Mouse (Mus musculus): ENCODE measurements around the gene Srrt. TPM values are rescaled to one million over a fixed set of nuclear protein-coding genes. Genes with fewer than 3 reads are reported as not detected.

The Srrt gene
- total RNA-seq, 4 experiments from 2014 or later, result 145 to 244 (median 187) TPM

DNA sequence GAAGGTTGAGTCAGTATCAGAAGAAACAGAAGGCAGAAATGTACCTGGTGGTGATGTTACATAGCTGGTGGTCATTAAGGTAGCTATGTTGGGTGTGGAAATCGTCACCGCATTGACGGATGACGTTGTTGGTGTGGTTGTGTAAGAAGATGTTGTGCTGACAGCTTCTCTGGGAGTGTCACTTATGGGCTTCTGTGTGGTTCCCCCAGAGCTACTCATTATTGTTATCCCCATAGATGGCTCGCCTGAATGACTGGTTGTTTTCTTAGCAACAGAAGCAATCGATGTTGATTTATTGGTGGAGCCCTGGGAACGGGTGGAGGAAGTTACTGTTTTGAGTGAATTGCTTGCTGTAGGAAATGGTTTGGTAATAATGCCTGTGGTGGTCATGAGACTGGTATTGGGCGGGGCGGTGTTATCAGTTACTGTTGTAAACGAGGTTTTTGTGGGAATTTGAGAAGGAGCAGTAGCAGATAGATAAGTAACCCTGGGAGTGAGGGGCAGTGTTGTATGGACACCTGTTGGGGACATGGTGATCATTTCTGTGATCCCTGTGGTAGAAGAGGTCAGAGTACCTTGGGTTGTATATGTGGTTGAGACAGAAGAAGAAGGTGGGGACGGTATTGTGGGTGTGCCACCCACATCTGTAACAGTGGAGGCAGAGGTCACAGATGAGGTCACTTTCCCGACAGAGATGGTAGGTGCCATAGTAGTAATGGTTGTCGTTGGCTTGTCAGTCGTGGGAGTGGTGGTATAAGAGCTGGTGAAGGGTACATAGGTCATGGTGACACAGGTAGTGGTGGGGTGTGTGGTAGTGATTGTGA is 43.4 kb downstream of the Srrt start:
- no peak for DNase-seq

Small RNAs within 50 kb of the gene (microRNA-seq; reads per million reads assigned to microRNA genes)
- gene Mir7036 (0.70 to 1.0 reads per million in 2 experiments), gene Mir8116 (0 reads per million in 2 experiments)

Other genes starting within 250 kb of the Srrt start
- 1 to 10 TPM; 2.7 to 9.5 (median 6.5) TPM for gene Serpine1, start 235.4 kb downstream of the Srrt start, total RNA-seq (2022)
- gene Trim56, start 191.5 kb downstream of the Srrt start, total RNA-seq (2022), result 10 to 100 TPM; 44.0 to 57.1 (median 54.0) TPM
- gene Muc3, start 158.4 kb downstream of the Srrt start, total RNA-seq (2022), result not detected
- 1 to 10 TPM in 1 of 4 experiments, under 1 TPM in 2, not detected in 1; 0.14 to 1.0 (median 0.75) TPM for gene Muc3a, start 95.3 kb downstream of the Srrt start, total RNA-seq (2022)
- gene Ache, start 20.2 kb downstream of the Srrt start, total RNA-seq (2022), result 10 to 100 TPM; 11.5 to 22.5 (median 16.8) TPM
- 10 to 100 TPM; 13.0 to 16.4 (median 15.8) TPM for gene Ufsp1, start 13.0 kb downstream of the Srrt start, total RNA-seq (2022)
- 10 to 100 TPM; 35.7 to 54.9 (median 48.5) TPM for gene Trip6, start 6.7 kb upstream of the Srrt start, total RNA-seq (2022)
- 10 to 100 TPM; 10.2 to 22.1 (median 16.6) TPM for gene Slc12a9, start 25.9 kb upstream of the Srrt start, total RNA-seq (2022)
- gene Ephb4, start 42.4 kb upstream of the Srrt start, total RNA-seq (2022), result 10 to 100 TPM; 51.4 to 70.3 (median 61.1) TPM
- gene Zan, start 169.4 kb upstream of the Srrt start, total RNA-seq (2022), result not detected
- gene Pop7, start 194.8 kb upstream of the Srrt start, total RNA-seq (2022), result 10 to 100 TPM; 24.4 to 31.1 (median 27.4) TPM
- gene Gigyf1, start 210.9 kb upstream of the Srrt start, total RNA-seq (2022), result 10 to 100 TPM; 38.5 to 67.8 (median 56.6) TPM
- not detected for gene Epo, start 225.6 kb upstream of the Srrt start, total RNA-seq (2022)
- gene Gnb2, start 225.8 kb upstream of the Srrt start, total RNA-seq (2022), result 100 to 1,000 TPM; 569 to 665 (median 622) TPM
- gene Actl6b, start 245.8 kb upstream of the Srrt start, total RNA-seq (2022), result 1 to 10 TPM; 4.4 to 9.1 (median 6.3) TPM